Mouse (Mus musculus) bone marrow, adult 2 months (tissue): ENCODE measurements at regions not wholly inside any gene's neighbourhood (a gene's known extent, or its start where the extent isn't known, plus 50 kb on each side); places are given as distances from the start of the nearest gene placed in this dataset.
"Not testable (repeated sequence)": the region's sequence is repeated elsewhere in the genome, so short reads cannot be mapped to it uniquely, and the experiment has no call there.

Experiments
- H3K27ac ChIP-seq: fragments of 200-500 bp; 2 replicates; pipeline ENCODE4 v1.5.1; 2012; ENCODE audit warnings: low read depth, mild to moderate bottlenecking, control low read depth, inconsistent platforms, low read length; ENCODE audit not compliant: control insufficient read depth, poor library complexity, insufficient read depth
- H3K4me1 ChIP-seq: fragments of 200-500 bp; 2 replicates; pipeline ENCODE4 v1.6.1; 2011; ENCODE audit warnings: low read length; ENCODE audit not compliant: control insufficient read depth, insufficient read depth
- H3K4me3 ChIP-seq: fragments of 200-500 bp; replicated peaks from 2 replicates; pipeline ENCODE3; 2011; ENCODE audit warnings: mild to moderate bottlenecking, low read depth, low read length, control low read depth; ENCODE audit not compliant: control insufficient read depth
- CTCF ChIP-seq: fragments of 200-500 bp; IDR thresholded peaks from 2 replicates; pipeline ENCODE4 v1.5.1; 2011; ENCODE audit warnings: low read length, control low read depth; ENCODE audit not compliant: control insufficient read depth, insufficient read depth
- POLR2A ChIP-seq: fragments of 200-500 bp; IDR thresholded peaks from 2 replicates; pipeline ENCODE4 v1.6.1; 2011; ENCODE audit warnings: low read depth, mild to moderate bottlenecking, control low read depth, low read length, borderline replicate concordance; ENCODE audit not compliant: control insufficient read depth
- WGBS: fragments of 180-500 bp; shearing (Covaris S2); methylation state at CpG from one replicate; pipeline ENCODE4 v1.1.7; 2018; 5-methylcytosine and 5-hydroxymethylcytosine counted together

DNA sequence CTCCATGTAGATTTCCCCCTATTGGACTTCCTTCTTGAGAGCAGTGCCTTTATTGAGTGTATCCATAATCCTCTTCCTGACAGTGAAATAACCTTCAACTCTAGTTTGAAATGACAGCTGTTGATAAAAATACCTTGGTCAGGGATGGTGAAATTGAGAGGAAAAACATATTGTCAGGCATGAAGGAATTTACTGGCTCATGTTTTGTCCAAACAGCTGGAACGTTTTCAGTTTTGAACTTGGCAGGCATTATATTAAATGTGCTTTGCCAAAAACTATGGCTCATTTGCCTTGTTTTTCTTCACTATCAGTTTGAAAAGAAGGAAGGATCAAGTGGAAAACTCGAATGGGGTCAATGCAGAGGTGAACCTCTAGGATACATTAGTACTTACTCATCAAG lies 457.7 kb upstream of the Ccdc54 start:
- TF ChIP-seq POLR2A (no peak), CTCF (no peak)
- Histone ChIP-seq H3K4me1 (no peaks in the 10 kb centered on the region), H3K27ac (no peak overlapping the region), H3K4me3 (no peak overlapping the region)
- WGBS = 66% methylated on average over 2 of the region's 2 CpGs

DNA sequence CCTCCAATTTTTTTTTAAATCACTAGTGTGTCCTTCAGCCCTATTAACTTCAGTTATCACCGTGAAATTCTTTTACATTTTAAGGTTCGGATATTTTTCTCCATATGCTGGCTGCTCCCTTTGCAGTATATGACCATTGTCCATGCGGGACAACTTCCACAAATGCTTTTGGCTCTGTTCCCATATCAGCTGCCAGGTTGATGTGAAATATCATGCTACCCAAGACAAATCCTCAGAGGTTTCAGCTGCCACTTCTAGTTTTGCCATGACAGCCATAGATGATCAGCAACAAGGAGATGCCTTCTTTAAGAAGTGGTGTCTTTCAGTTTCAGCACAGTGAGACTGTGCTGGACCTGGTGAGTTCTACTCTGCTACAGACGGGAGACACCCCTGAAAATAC lies 457.2 kb upstream of the Ccdc54 start:
- H3K4me3 ChIP-seq = no peak overlapping the region
- H3K4me1 ChIP-seq = no peaks in the 10 kb centered on the region
- TF ChIP-seq CTCF (no peak), POLR2A (no peak)
- no peak overlapping the region for H3K27ac ChIP-seq
- WGBS = 70% methylated on average over 4 of the region's 4 CpGs

DNA sequence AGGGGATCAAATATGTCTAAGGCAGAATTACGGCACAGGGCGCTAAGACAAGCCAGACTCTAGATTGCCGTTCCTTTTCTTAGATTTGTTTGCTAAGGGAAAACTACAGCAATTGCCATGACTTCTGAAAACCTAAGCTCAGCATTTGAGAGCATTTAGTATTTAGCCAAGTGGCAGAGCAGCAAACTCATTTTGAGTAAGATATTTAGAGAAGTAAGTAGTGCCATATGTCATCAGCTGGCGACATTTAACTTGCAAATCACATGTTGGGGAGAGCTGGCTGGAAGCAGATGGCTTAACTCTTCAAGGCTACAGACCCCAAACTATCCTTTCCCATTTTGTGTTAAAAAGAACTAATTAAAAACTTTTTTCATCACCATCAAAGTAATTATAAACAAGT lies 450.4 kb upstream of the Ccdc54 start:
- TF ChIP-seq CTCF (no peak), POLR2A (no peak)
- Histone ChIP-seq H3K27ac (no peak overlapping the region), H3K4me3 (no peak overlapping the region), H3K4me1 (no peaks in the 10 kb centered on the region)
- 85% methylated on average over 4 of the region's 4 CpGs for WGBS

DNA sequence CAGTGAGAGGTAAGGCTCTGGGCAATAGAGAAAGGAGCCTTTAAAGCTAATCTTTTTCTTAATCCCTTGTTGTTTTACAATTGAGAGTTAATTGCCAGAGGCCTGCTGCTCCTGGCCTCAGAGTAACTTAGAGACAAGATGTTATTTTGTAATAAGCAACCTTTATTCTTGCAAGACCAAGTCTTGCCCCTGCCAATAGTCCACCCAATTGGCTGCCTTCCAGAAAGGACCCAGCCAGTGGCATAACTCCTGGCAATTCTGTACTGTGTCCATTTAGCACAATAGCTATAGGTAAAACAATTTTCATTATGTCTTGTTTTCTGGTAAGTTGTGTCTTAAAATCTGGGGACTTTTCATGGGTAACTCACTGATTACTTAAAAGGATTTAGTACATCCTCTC lies 411.9 kb upstream of the Ccdc54 start:
- Histone ChIP-seq H3K27ac (no peak overlapping the region), H3K4me1 (no peaks in the 10 kb centered on the region), H3K4me3 (no peak overlapping the region)
- TF ChIP-seq CTCF (no peak), POLR2A (no peak)

DNA sequence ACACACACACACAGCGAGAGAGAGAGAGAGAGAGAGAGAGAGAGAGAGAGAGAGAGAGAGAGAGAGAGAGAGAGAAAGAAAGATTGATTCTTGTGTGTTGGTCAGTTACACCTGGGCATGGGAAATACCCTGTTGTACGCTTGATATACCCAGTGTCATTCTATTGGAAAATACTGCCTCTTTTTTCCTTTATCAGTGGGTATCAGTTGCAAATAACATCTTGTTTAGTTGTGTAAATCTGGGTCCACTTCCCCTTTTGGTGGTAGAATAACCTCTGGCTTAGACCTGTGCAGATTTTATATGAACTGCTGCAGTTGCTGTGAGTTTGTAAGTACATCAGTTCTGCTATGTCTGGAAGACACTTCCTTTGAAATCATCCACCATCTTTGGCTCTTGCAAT lies 373.4 kb upstream of the Ccdc54 start:
- WGBS = 36% methylated on average over 2 of the region's 2 CpGs
- H3K4me1 ChIP-seq = no peaks in the 10 kb centered on the region
- no peak for TF ChIP-seq POLR2A
- no peak for TF ChIP-seq CTCF

DNA sequence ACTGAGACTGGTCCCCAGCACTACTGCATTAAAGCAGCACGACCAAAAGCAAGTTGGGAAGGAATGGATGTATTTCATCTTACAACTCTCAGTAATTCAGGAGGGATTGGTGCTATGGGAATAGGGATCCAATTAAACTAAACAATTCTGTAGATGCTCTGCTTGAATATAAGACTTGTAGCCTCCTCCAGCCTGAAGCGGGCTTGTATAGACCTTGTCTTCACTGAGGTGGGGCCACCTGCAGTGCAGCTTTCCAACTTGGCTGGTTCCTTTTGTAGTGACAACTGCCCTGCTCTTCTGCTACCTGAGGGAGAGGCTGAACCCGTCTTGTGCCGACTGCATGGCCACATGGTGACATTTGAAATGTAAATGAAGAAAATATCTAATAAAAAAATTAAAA lies 353.1 kb upstream of the Ccdc54 start:
- no peak overlapping the region for H3K4me3 ChIP-seq
- no peak for TF ChIP-seq POLR2A
- TF ChIP-seq CTCF = no peak
- no peak overlapping the region for H3K27ac ChIP-seq
- no peaks in the 10 kb centered on the region for H3K4me1 ChIP-seq
- 75% methylated on average over 4 of the region's 4 CpGs for WGBS

More for the DNA sequence above, 373.4 kb upstream of the Ccdc54 start:
- no peak overlapping the region for H3K27ac ChIP-seq
- H3K4me3 ChIP-seq = no peak overlapping the region

DNA sequence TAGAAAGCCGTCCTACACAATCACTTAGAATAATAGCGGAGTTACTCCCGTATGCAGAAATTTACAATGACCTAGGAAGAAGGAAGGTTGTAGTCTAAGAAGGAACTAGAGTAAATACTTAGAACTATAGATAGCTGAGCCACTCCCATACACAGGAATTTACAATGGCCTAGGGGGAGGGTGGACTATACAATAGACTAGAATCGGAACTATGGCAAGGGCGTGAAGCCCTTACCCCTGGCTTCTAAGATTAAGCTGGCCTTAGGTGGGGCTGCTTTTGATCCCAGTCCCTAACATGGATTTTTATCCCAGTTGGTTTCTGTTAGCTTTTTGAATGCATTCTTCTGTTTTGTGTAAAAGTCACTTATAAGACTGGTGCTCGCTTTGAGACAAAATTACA lies 352.6 kb upstream of the Ccdc54 start:
- not testable (repeated sequence) for H3K4me3 ChIP-seq, H3K4me1 ChIP-seq, H3K27ac ChIP-seq
- WGBS = 87% methylated on average over 6 of the region's 6 CpGs

DNA sequence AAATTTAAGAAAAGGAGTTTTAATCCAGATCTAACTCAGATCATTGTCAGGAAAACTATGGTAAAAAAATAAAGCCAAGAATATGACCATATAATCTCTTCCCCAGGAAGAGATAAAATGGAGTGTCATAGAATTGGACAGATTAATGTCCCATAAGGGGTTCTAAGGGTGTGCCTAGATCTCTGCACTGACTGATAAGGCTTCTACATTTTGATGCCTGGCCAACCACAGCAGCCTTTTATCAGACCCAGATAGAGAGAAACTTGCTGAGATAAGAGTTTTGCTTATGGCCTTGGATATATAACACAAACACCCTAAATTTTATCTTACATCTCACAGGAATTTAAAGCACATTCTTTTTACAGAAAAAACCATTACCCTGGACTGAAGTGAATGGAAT lies 351.3 kb upstream of the Ccdc54 start:
- no peak for TF ChIP-seq POLR2A
- no peak for TF ChIP-seq CTCF
- H3K4me1 ChIP-seq = no peaks in the 10 kb centered on the region

DNA sequence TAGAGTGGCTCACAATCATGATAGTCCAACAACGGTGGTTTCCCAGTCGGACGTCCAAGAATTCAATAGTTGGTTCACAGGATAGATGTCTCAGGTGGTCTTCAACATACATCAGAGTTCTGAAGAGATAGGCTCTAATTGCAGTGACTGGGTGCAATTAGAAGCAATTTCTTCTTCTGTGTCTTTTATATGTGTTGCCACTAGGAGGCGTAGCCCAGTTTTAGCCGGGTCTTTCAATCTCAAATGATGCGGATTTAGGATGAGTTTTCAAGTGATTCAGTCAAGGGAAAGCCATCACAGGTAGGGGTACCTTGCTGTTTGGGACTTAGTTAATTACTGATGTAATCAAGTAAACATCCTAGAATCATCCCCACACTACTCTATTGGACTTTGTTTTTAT lies 348.4 kb upstream of the Ccdc54 start:
- H3K4me3 ChIP-seq = no peak overlapping the region
- TF ChIP-seq POLR2A (no peak), CTCF (no peak)
- 44% methylated on average over 6 of the region's 6 CpGs for WGBS
- no peaks in the 10 kb centered on the region for H3K4me1 ChIP-seq
- no peak overlapping the region for H3K27ac ChIP-seq

More for the DNA sequence above, 351.3 kb upstream of the Ccdc54 start:
- H3K4me3 ChIP-seq = no peak overlapping the region
- no peak overlapping the region for H3K27ac ChIP-seq

DNA sequence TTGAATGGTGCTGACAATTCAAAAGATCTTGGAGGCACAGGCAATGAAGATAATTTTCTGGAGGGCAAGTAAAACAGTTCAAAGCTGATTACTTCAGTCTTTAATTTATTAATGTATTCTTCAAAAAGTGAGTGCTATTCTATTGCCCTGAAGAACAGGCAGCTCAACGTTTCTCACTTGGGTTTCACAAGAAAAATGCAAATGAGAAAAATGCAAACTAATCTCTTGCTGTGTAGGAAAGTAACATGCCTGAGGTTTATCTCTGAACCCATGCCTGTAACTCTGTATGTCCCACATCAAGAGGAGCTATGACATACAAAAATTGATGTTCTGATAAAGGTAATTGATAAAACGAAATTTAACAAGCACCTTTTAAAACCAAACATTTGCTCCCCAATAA lies 316.8 kb upstream of the Ccdc54 start:
- WGBS = 48% methylated on average over 2 of the region's 2 CpGs
- Histone ChIP-seq H3K4me1 (no peaks in the 10 kb centered on the region), H3K27ac (no peak overlapping the region), H3K4me3 (no peak overlapping the region)
- no peak for TF ChIP-seq CTCF
- no peak for TF ChIP-seq POLR2A
